Mouse (Mus musculus) liver, embryonic 11.5 days (tissue): ENCODE measurements around the gene Mcm5. TPM values are rescaled to one million over a fixed set of nuclear protein-coding genes. Genes with fewer than 3 reads are reported as not detected.

Source experiments
- ATAC-seq: fragments of 200-750 bp; cut with Nextera tagmentation; replicated peaks from 2 replicates; pipeline ENCODE4 v1.8.0; 2017; ENCODE audit warnings: moderate number of reproducible peaks, mild to moderate bottlenecking, moderate TSS enrichment, moderate library complexity; ENCODE audit not compliant: low FRiP score
- DNase-seq: peaks from one replicate; pipeline ENCODE4 v3.0.0-alpha.2; 2017; ENCODE audit warnings: low spot score
- H3K27ac ChIP-seq: fragments of 300-500 bp; sonication (generic); 2 replicates; pipeline ENCODE4 v1.5.1; 2014; ENCODE audit warnings: mild to moderate bottlenecking, low read depth, low read length, control low read depth
- H3K27me3 ChIP-seq: fragments of 300-500 bp; sonication (generic); replicated peaks from 2 replicates; pipeline ENCODE4 v1.6.1; 2014; ENCODE audit warnings: low read length, mixed read lengths; ENCODE audit not compliant: control insufficient read depth, insufficient read depth
- H3K36me3 ChIP-seq: fragments of 300-500 bp; sonication (generic); 2 replicates; pipeline ENCODE4 v1.6.1; 2014; ENCODE audit warnings: mild to moderate bottlenecking, low read length, moderate library complexity, mixed read lengths; ENCODE audit not compliant: control insufficient read depth, insufficient read depth
- H3K4me1 ChIP-seq: fragments of 300-500 bp; sonication (generic); replicated peaks from 2 replicates; pipeline ENCODE4 v1.6.1; 2014; ENCODE audit warnings: low read length, mixed read lengths; ENCODE audit not compliant: control insufficient read depth, insufficient read depth
- H3K4me2 ChIP-seq: fragments of 300-500 bp; sonication (generic); 2 replicates; pipeline ENCODE4 v1.6.1; 2014; ENCODE audit warnings: mild to moderate bottlenecking, control low read depth, moderate library complexity
- H3K4me3 ChIP-seq: fragments of 300-500 bp; sonication (generic); 2 replicates; pipeline ENCODE4 v1.5.1; 2014; ENCODE audit warnings: low read depth, low read length, control low read depth
- H3K9ac ChIP-seq: fragments of 300-500 bp; sonication (generic); 2 replicates; pipeline ENCODE4 v1.6.1; 2014; ENCODE audit warnings: low read depth, low read length, control low read depth
- H3K9me3 ChIP-seq: fragments of 300-500 bp; sonication (generic); 2 replicates; pipeline ENCODE4 v1.6.1; 2016; ENCODE audit warnings: low read length, inconsistent platforms, mixed read lengths; ENCODE audit not compliant: control insufficient read depth
- WGBS: fragments of 180-500 bp; shearing (Covaris S2); extraction: QIAGEN DNeasy Blood & Tissue Kit; methylation state at CpG from one replicate; pipeline ENCODE4 v1.1.7; 2014; 5-methylcytosine and 5-hydroxymethylcytosine counted together
- polyA plus RNA-seq: library from polyadenylated mRNA; unstranded; fragments of >200 nt; fragmentation: Nextera tagmentation; extraction: Ambion mirVana; gene quantifications from 2 replicates; pipeline ENCODE4 v1.2.1, GENCODE M21; 2014

Mcm5 gene
- polyA plus RNA-seq, 1 experiment from 2014 or later, result 278 TPM

GRCm38 (mm10) chr8:75087127-75087526 lies 22.2 kb upstream of the Mcm5 start:
- H3K4me3 ChIP-seq, result no peak overlapping the region
- no peak overlapping the region for H3K27ac ChIP-seq
- no peaks in the 10 kb centered on the region; the same call in 1 of the 2 replicates for H3K27me3 ChIP-seq
- no peaks in the 10 kb centered on the region for H3K36me3 ChIP-seq
- H3K4me1 ChIP-seq, result peaks cover 26% of the 10 kb centered on the region
- ATAC-seq, result no peak
- no peak for DNase-seq
- H3K9me3 ChIP-seq, result no peaks in the 10 kb centered on the region
- H3K9ac ChIP-seq, result no peak overlapping the region
- H3K4me2 ChIP-seq, result no peak overlapping the region

GRCm38 (mm10) chr8:75088989-75089881 lies 20.1 kb upstream of the Mcm5 start:
- no peaks in the 10 kb centered on the region for H3K36me3 ChIP-seq
- no peaks in the 10 kb centered on the region for H3K9me3 ChIP-seq
- peak; percentile 40; the same call in 1 of the 2 replicates for ATAC-seq
- H3K4me2 ChIP-seq, result peak overlapping the region; percentile 37
- H3K9ac ChIP-seq, result no peak overlapping the region
- 10% methylated on average over 6 of the region's 6 CpGs for WGBS
- DNase-seq, result peak; percentile 71
- H3K27me3 ChIP-seq, result no peaks in the 10 kb centered on the region; the same call in 1 of the 2 replicates
- no peak overlapping the region for H3K4me3 ChIP-seq
- peak overlapping the region; percentile 75 for H3K27ac ChIP-seq
- peaks cover 21% of the 10 kb centered on the region for H3K4me1 ChIP-seq

- H3K4me3 ChIP-seq, result no peak overlapping the region
- no peak overlapping the region for H3K4me2 ChIP-seq
- ATAC-seq (no peak), DNase-seq (no peak)
- 75% methylated on average over 4 of the region's 4 CpGs for WGBS
- H3K27ac ChIP-seq, result no peak overlapping the region
- no peaks in the 10 kb centered on the region for H3K9me3 ChIP-seq
- no peak overlapping the region for H3K9ac ChIP-seq
- no peaks in the 10 kb centered on the region for H3K36me3 ChIP-seq
- peaks cover 17% of the 10 kb centered on the region for H3K4me1 ChIP-seq
- H3K27me3 ChIP-seq, result no peaks in the 10 kb centered on the region; the same call in 1 of the 2 replicates
Measured at GRCm38 (mm10) chr8:75090781-75091365, 18.5 kb upstream of the Mcm5 start.

GRCm38 (mm10) chr8:75093399-75094156 lies 15.8 kb upstream of the Mcm5 start, which contains the start of gene Hmox1:
Gene Hmox1, plus strand, starts transcription at chr8:75093621.
- peak; percentile 87 for DNase-seq
- Histone ChIP-seq H3K4me2 (peak within 1 kb of the TSS; percentile 89), H3K4me3 (peak within 1 kb of the TSS; percentile 62), H3K27me3 (no peaks in the 10 kb centered on the region; the same call in 1 of the 2 replicates), H3K4me1 (peaks cover 12% of the 10 kb centered on the region), H3K27ac (peak within 1 kb of the TSS; percentile 59; the same call in 1 of the 2 replicates), H3K36me3 (no peaks in the 10 kb centered on the region), H3K9ac (peak within 1 kb of the TSS; percentile 70), H3K9me3 (no peaks in the 10 kb centered on the region)
- under 1% methylated on average over 36 of the region's 36 CpGs for WGBS
- peak; percentile 82 for ATAC-seq

- Histone ChIP-seq H3K36me3 (peaks cover 2% of the 10 kb centered on the region; the same call in 1 of the 2 replicates), H3K27me3 (no peaks in the 10 kb centered on the region), H3K4me3 (no peak overlapping the region), H3K27ac (no peak overlapping the region), H3K4me1 (no peaks in the 10 kb centered on the region), H3K9me3 (no peaks in the 10 kb centered on the region), H3K4me2 (no peak overlapping the region), H3K9ac (no peak overlapping the region)
- no peak for DNase-seq
- ATAC-seq, result no peak
- WGBS, result 85% methylated on average over 4 of the region's 4 CpGs
Measured at GRCm38 (mm10) chr8:75102956-75103355, 6.4 kb upstream of the Mcm5 start.

- H3K27ac ChIP-seq, result no peak overlapping the region
- no peaks in the 10 kb centered on the region for H3K9me3 ChIP-seq
- H3K27me3 ChIP-seq, result no peaks in the 10 kb centered on the region
- DNase-seq, result no peak
- no peak overlapping the region for H3K9ac ChIP-seq
- H3K4me2 ChIP-seq, result no peak overlapping the region
- WGBS, result 49% methylated on average over 8 of the region's 8 CpGs
- peak; percentile 57; the same call in 1 of the 2 replicates for ATAC-seq
- no peak overlapping the region for H3K4me3 ChIP-seq
- no peaks in the 10 kb centered on the region for H3K4me1 ChIP-seq
- peaks cover 2% of the 10 kb centered on the region; the same call in 1 of the 2 replicates for H3K36me3 ChIP-seq
Measured at GRCm38 (mm10) chr8:75103376-75103878, 5.9 kb upstream of the Mcm5 start.

GRCm38 (mm10) chr8:75108527-75109235 lies 688 bp upstream of the Mcm5 start:
- ATAC-seq (peak; percentile 77), DNase-seq (peak; percentile 70)
- Histone ChIP-seq H3K27ac (peak overlapping the region; percentile 84), H3K27me3 (no peaks in the 10 kb centered on the region), H3K4me2 (peak overlapping the region; percentile 79), H3K9ac (peak overlapping the region; percentile 87), H3K4me1 (peaks cover 9% of the 10 kb centered on the region), H3K36me3 (peaks cover 24% of the 10 kb centered on the region), H3K9me3 (no peaks in the 10 kb centered on the region), H3K4me3 (peak overlapping the region; percentile 86)
- WGBS, result 0% methylated on average over 9 of the region's 9 CpGs

- Histone ChIP-seq H3K27ac (peak overlapping the region; percentile 70), H3K4me2 (peak overlapping the region; percentile 82), H3K27me3 (no peaks in the 10 kb centered on the region), H3K9ac (peak overlapping the region; percentile 96), H3K36me3 (peaks cover 37% of the 10 kb centered on the region), H3K9me3 (no peaks in the 10 kb centered on the region), H3K4me1 (peaks cover 9% of the 10 kb centered on the region), H3K4me3 (peak overlapping the region; percentile 86)
- no peak for ATAC-seq
- 10% methylated on average over 13 of the region's 13 CpGs for WGBS
- DNase-seq, result no peak
Measured at GRCm38 (mm10) chr8:75110093-75110492, 724 bp downstream of the Mcm5 start.
